Mouse (Mus musculus): ENCODE results near the gene Aqp9. TPM values are rescaled to one million over a fixed set of nuclear protein-coding genes. Genes with fewer than 3 reads are reported as not detected.

Aqp9 gene
- polyA plus RNA-seq, 1 experiment from 2014 or later, result 0.36 TPM

GRCm38 (mm10) chr9:71156447-71157035 lies 11.9 kb downstream of the Aqp9 start:
- no peaks in the 10 kb centered on the region for H3K27me3 ChIP-seq (ENCODE audit: control insufficient read depth, insufficient read depth, low read length)
- no peak for ATAC-seq (replicated peaks; ENCODE audit: insufficient number of reproducible peaks, low FRiP score, low TSS enrichment)
- H3K36me3 ChIP-seq (ENCODE audit: control insufficient read depth, insufficient read depth, low read length), result no peaks in the 10 kb centered on the region
- no peak overlapping the region for H3K4me3 ChIP-seq (ENCODE audit: low read depth, low read length)
- no peak overlapping the region for H3K27ac ChIP-seq (ENCODE audit: low read depth, low read length)
- H3K9ac ChIP-seq (ENCODE audit: low read depth, low read length), result no peak overlapping the region
- no peaks in the 10 kb centered on the region for H3K9me3 ChIP-seq (replicated peaks; ENCODE audit: control insufficient read depth, low read length)
- H3K4me2 ChIP-seq, result no peak overlapping the region
- no peaks in the 10 kb centered on the region for H3K4me1 ChIP-seq (ENCODE audit: control insufficient read depth, insufficient read depth, low read length)
- WGBS (ENCODE audit: insufficient replicate concordance), result 68% methylated on average over 9 of the region's 9 CpGs

GRCm38 (mm10) chr9:71155399-71156005 lies 13.0 kb downstream of the Aqp9 start:
- H3K9ac ChIP-seq (ENCODE audit: low read depth, low read length), result no peak overlapping the region
- no peaks in the 10 kb centered on the region for H3K4me1 ChIP-seq (ENCODE audit: control insufficient read depth, insufficient read depth, low read length)
- no peak overlapping the region for H3K4me3 ChIP-seq (ENCODE audit: low read depth, low read length)
- H3K27ac ChIP-seq (ENCODE audit: low read depth, low read length), result no peak overlapping the region
- H3K36me3 ChIP-seq (ENCODE audit: control insufficient read depth, insufficient read depth, low read length), result no peaks in the 10 kb centered on the region
- no peaks in the 10 kb centered on the region for H3K9me3 ChIP-seq (replicated peaks; ENCODE audit: control insufficient read depth, low read length)
- H3K4me2 ChIP-seq, result no peak overlapping the region
- ATAC-seq (replicated peaks; ENCODE audit: insufficient number of reproducible peaks, low FRiP score, low TSS enrichment), result no peak
- WGBS (ENCODE audit: insufficient replicate concordance), result 83% methylated on average over 7 of the region's 7 CpGs
- no peaks in the 10 kb centered on the region for H3K27me3 ChIP-seq (ENCODE audit: control insufficient read depth, insufficient read depth, low read length)

GRCm38 (mm10) chr9:71151386-71151785 lies 17.1 kb downstream of the Aqp9 start:
- no peaks in the 10 kb centered on the region for H3K27me3 ChIP-seq (ENCODE audit: control insufficient read depth, insufficient read depth, low read length)
- H3K4me2 ChIP-seq, result no peak overlapping the region
- H3K9ac ChIP-seq (ENCODE audit: low read depth, low read length), result no peak overlapping the region
- no peaks in the 10 kb centered on the region for H3K4me1 ChIP-seq (ENCODE audit: control insufficient read depth, insufficient read depth, low read length)
- H3K36me3 ChIP-seq (ENCODE audit: control insufficient read depth, insufficient read depth, low read length), result no peaks in the 10 kb centered on the region
- no peaks in the 10 kb centered on the region for H3K9me3 ChIP-seq (replicated peaks; ENCODE audit: control insufficient read depth, low read length)
- 66% methylated on average over 6 of the region's 6 CpGs for WGBS (ENCODE audit: insufficient replicate concordance)
- no peak overlapping the region for H3K27ac ChIP-seq (ENCODE audit: low read depth, low read length)
- no peak for ATAC-seq (replicated peaks; ENCODE audit: insufficient number of reproducible peaks, low FRiP score, low TSS enrichment)
- H3K4me3 ChIP-seq (ENCODE audit: low read depth, low read length), result no peak overlapping the region

- H3K4me1 ChIP-seq (ENCODE audit: control insufficient read depth, insufficient read depth, low read length), result 0 out of 2 replicates have a peak, but pooled peaks cover 2% of the 10 kb centered on the region
- 70% methylated on average over 4 of the region's 4 CpGs for WGBS (ENCODE audit: insufficient replicate concordance)
- no peaks in the 10 kb centered on the region for H3K27me3 ChIP-seq (ENCODE audit: control insufficient read depth, insufficient read depth, low read length)
- no peak overlapping the region for H3K4me3 ChIP-seq (ENCODE audit: low read depth, low read length)
- H3K9me3 ChIP-seq (replicated peaks; ENCODE audit: control insufficient read depth, low read length), result no peaks in the 10 kb centered on the region
- no peak for ATAC-seq (replicated peaks; ENCODE audit: insufficient number of reproducible peaks, low FRiP score, low TSS enrichment)
- H3K36me3 ChIP-seq (ENCODE audit: control insufficient read depth, insufficient read depth, low read length), result no peaks in the 10 kb centered on the region
- H3K4me2 ChIP-seq, result no peak overlapping the region
- no peak overlapping the region for H3K27ac ChIP-seq (ENCODE audit: low read depth, low read length)
- H3K9ac ChIP-seq (ENCODE audit: low read depth, low read length), result no peak overlapping the region
Observed at GRCm38 (mm10) chr9:71150175-71150574, 18.3 kb downstream of the Aqp9 start.

- Histone ChIP-seq H3K9me3 (replicated peaks; ENCODE audit: control insufficient read depth, low read length) (no peaks in the 10 kb centered on the region), H3K9ac (ENCODE audit: low read depth, low read length) (no peak overlapping the region), H3K27ac (ENCODE audit: low read depth, low read length) (no peak overlapping the region), H3K4me2 (no peak overlapping the region), H3K36me3 (ENCODE audit: control insufficient read depth, insufficient read depth, low read length) (no peaks in the 10 kb centered on the region), H3K4me3 (ENCODE audit: low read depth, low read length) (no peak overlapping the region), H3K4me1 (ENCODE audit: control insufficient read depth, insufficient read depth, low read length) (0 out of 2 replicates have a peak, but pooled peaks cover 2% of the 10 kb centered on the region), H3K27me3 (ENCODE audit: control insufficient read depth, insufficient read depth, low read length) (no peaks in the 10 kb centered on the region)
- no peak for ATAC-seq (replicated peaks; ENCODE audit: insufficient number of reproducible peaks, low FRiP score, low TSS enrichment)
Observed at GRCm38 (mm10) chr9:71148890-71149289, 19.6 kb downstream of the Aqp9 start.

GRCm38 (mm10) chr9:71146210-71146609 lies 22.3 kb downstream of the Aqp9 start:
- Histone ChIP-seq H3K9ac (ENCODE audit: low read depth, low read length) (no peak overlapping the region), H3K27ac (ENCODE audit: low read depth, low read length) (no peak overlapping the region), H3K36me3 (ENCODE audit: control insufficient read depth, insufficient read depth, low read length) (no peaks in the 10 kb centered on the region), H3K4me3 (ENCODE audit: low read depth, low read length) (no peak overlapping the region), H3K4me2 (no peak overlapping the region), H3K27me3 (ENCODE audit: control insufficient read depth, insufficient read depth, low read length) (no peaks in the 10 kb centered on the region), H3K4me1 (ENCODE audit: control insufficient read depth, insufficient read depth, low read length) (0 out of 2 replicates have a peak, but pooled peaks cover 2% of the 10 kb centered on the region), H3K9me3 (replicated peaks; ENCODE audit: control insufficient read depth, low read length) (no peaks in the 10 kb centered on the region)
- no peak for ATAC-seq (replicated peaks; ENCODE audit: insufficient number of reproducible peaks, low FRiP score, low TSS enrichment)
- 47% methylated on average over 10 of the region's 10 CpGs for WGBS (ENCODE audit: insufficient replicate concordance)

GRCm38 (mm10) chr9:71140205-71140604 lies 28.3 kb downstream of the Aqp9 start:
- H3K27me3 ChIP-seq (ENCODE audit: control insufficient read depth, insufficient read depth, low read length), result no peaks in the 10 kb centered on the region
- no peak overlapping the region for H3K4me3 ChIP-seq (ENCODE audit: low read depth, low read length)
- H3K4me2 ChIP-seq, result no peak overlapping the region
- H3K9ac ChIP-seq (ENCODE audit: low read depth, low read length), result no peak overlapping the region
- H3K36me3 ChIP-seq (ENCODE audit: control insufficient read depth, insufficient read depth, low read length), result no peaks in the 10 kb centered on the region
- H3K27ac ChIP-seq (ENCODE audit: low read depth, low read length), result no peak overlapping the region
- 75% methylated on average over 8 of the region's 8 CpGs for WGBS (ENCODE audit: insufficient replicate concordance)
- no peaks in the 10 kb centered on the region for H3K4me1 ChIP-seq (ENCODE audit: control insufficient read depth, insufficient read depth, low read length)
- H3K9me3 ChIP-seq (replicated peaks; ENCODE audit: control insufficient read depth, low read length), result no peaks in the 10 kb centered on the region
- no peak for ATAC-seq (replicated peaks; ENCODE audit: insufficient number of reproducible peaks, low FRiP score, low TSS enrichment)

GRCm38 (mm10) chr9:71138936-71139335 lies 29.5 kb downstream of the Aqp9 start:
- ATAC-seq (replicated peaks; ENCODE audit: insufficient number of reproducible peaks, low FRiP score, low TSS enrichment), result no peak
- H3K4me1 ChIP-seq (ENCODE audit: control insufficient read depth, insufficient read depth, low read length), result no peaks in the 10 kb centered on the region
- 59% methylated on average over 2 of the region's 2 CpGs for WGBS (ENCODE audit: insufficient replicate concordance)
- no peaks in the 10 kb centered on the region for H3K9me3 ChIP-seq (replicated peaks; ENCODE audit: control insufficient read depth, low read length)
- no peak overlapping the region for H3K4me3 ChIP-seq (ENCODE audit: low read depth, low read length)
- H3K27me3 ChIP-seq (ENCODE audit: control insufficient read depth, insufficient read depth, low read length), result no peaks in the 10 kb centered on the region
- no peak overlapping the region for H3K9ac ChIP-seq (ENCODE audit: low read depth, low read length)
- H3K4me2 ChIP-seq, result no peak overlapping the region
- H3K27ac ChIP-seq (ENCODE audit: low read depth, low read length), result no peak overlapping the region
- H3K36me3 ChIP-seq (ENCODE audit: control insufficient read depth, insufficient read depth, low read length), result no peaks in the 10 kb centered on the region

Measured in heart, embryonic 11.5 days (tissue).